ENCODE assay signal across 9 mouse cellular contexts in genomic region chr7:131542115-131542871, GRCm38 (mm10). TPM values are rescaled to one million over a fixed set of nuclear protein-coding genes. Genes with fewer than 3 reads are reported as not detected.
DNase-seq lines count a peak whose midpoint lies in the region; ATAC-seq and TF ChIP-seq lines count a peak whose summit lies in the region.
"Had no signal": no experiment of that assay in that cellular context is flagged by ENCODE, and none has a peak within 500 bp of the region (broad histone marks: within the 10 kb centered on the region; RNA-seq: fewer than 3 reads in every experiment).

Hmx3 (plus strand) TSS chr7:131542867.

- peak within 1 kb of the TSS; percentile 67 for H3K4me2 ChIP-seq in embryonic facial prominence, embryonic 14.5 days (ENCODE audit: low read depth, low read length)
- H3K4me2 ChIP-seq in intestine, embryonic 15.5 days (replicated peaks) = peak within 1 kb of the TSS; percentile 64
- H3K4me2 ChIP-seq in midbrain, postnatal 0 days (ENCODE audit: low read depth, low read length, poor library complexity, severe bottlenecking) = peak within 1 kb of the TSS; percentile 30

- no peak for DNase-seq in layer of hippocampus, adult 2 months (ENCODE audit: low spot score in 2 of 2)
- no peak for DNase-seq in layer of hippocampus, adult 9-11 months
- peak; percentile 20 for DNase-seq in embryonic facial prominence, embryonic 14.5 days (ENCODE audit: low spot score)
- no peak for DNase-seq in midbrain, postnatal 0 days (ENCODE audit: low spot score)
- DNase-seq in cerebellum, postnatal 25 days = no peak
- DNase-seq in right cerebral cortex, adult 18-20 months = no peak

- peak within 1 kb of the TSS; percentile 3; the same call in 1 of the 2 replicates for H3K4me3 ChIP-seq in layer of hippocampus, adult 2 months
- H3K4me3 ChIP-seq in embryonic facial prominence, embryonic 14.5 days (ENCODE audit: low read depth, low read length) = peak within 1 kb of the TSS; percentile 36
- peak within 1 kb of the TSS; percentile 34 for H3K4me3 ChIP-seq in intestine, embryonic 15.5 days (replicated peaks)
- peak within 1 kb of the TSS; percentile 18 for H3K4me3 ChIP-seq in midbrain, postnatal 0 days (ENCODE audit: low read depth, low read length)

- H3K27me3 ChIP-seq in embryonic facial prominence, embryonic 14.5 days (replicated peaks; ENCODE audit: control insufficient read depth, insufficient read depth, low read length) = peaks cover 96% of the 10 kb centered on the region
- peaks cover 92% of the 10 kb centered on the region for H3K27me3 ChIP-seq in intestine, embryonic 15.5 days (replicated peaks)
- peaks cover 73% of the 10 kb centered on the region for H3K27me3 ChIP-seq in midbrain, postnatal 0 days (ENCODE audit: insufficient read depth, low read length)

- TF ChIP-seq CTCF in layer of hippocampus, adult 2 months (conservative IDR thresholded peaks at IDR 0.05) = no peak
- TF ChIP-seq CTCF in midbrain, postnatal 0 days (IDR thresholded peaks at IDR 0.05) = no peak

- 1% methylated on average over 46 of the region's 65 CpGs for WGBS in embryonic facial prominence, embryonic 14.5 days
- under 1% methylated on average over 61 of the region's 65 CpGs for WGBS in intestine, embryonic 15.5 days
- WGBS in midbrain, postnatal 0 days = under 1% methylated on average over 60 of the region's 65 CpGs

- ATAC-seq in embryonic facial prominence, embryonic 14.5 days (ENCODE audit: low read depth) = peak; percentile 51; the same call in 1 of the 2 replicates
- peak; percentile 40; the same call in 1 of the 2 replicates for ATAC-seq in intestine, embryonic 15.5 days
- ATAC-seq in midbrain, postnatal 0 days (ENCODE audit: low FRiP score) = peak; percentile 20; the same call in 1 of the 2 replicates
- no peak for ATAC-seq in erythroblast, adult 5-6 weeks (replicated peaks; ENCODE audit: low FRiP score, poor library complexity, severe bottlenecking)

- H3K9ac ChIP-seq in embryonic facial prominence, embryonic 14.5 days (ENCODE audit: low read depth, low read length) = peak within 1 kb of the TSS; percentile 46; the same call in 1 of the 2 replicates
- no peak within 1 kb of the TSS for H3K9ac ChIP-seq in intestine, embryonic 15.5 days
- no peak within 1 kb of the TSS for H3K9ac ChIP-seq in midbrain, postnatal 0 days (replicated peaks; ENCODE audit: low read length, poor library complexity, severe bottlenecking)

- no peaks in the 10 kb centered on the region for H3K9me3 ChIP-seq in embryonic facial prominence, embryonic 14.5 days (ENCODE audit: control insufficient read depth, low read length)
- H3K9me3 ChIP-seq in intestine, embryonic 15.5 days = no peaks in the 10 kb centered on the region
- H3K9me3 ChIP-seq in midbrain, postnatal 0 days (ENCODE audit: low read length) = no peaks in the 10 kb centered on the region

- H3K4me1 ChIP-seq in embryonic facial prominence, embryonic 14.5 days (ENCODE audit: control insufficient read depth, insufficient read depth, low read length) = peaks cover 18% of the 10 kb centered on the region
- H3K4me1 ChIP-seq in intestine, embryonic 15.5 days (replicated peaks) = peaks cover 24% of the 10 kb centered on the region
- H3K4me1 ChIP-seq in midbrain, postnatal 0 days (ENCODE audit: insufficient read depth, low read length) = no peaks in the 10 kb centered on the region

- no peak within 1 kb of the TSS for H3K27ac ChIP-seq in layer of hippocampus, adult 2 months
- H3K27ac ChIP-seq in embryonic facial prominence, embryonic 14.5 days (replicated peaks; ENCODE audit: low read depth, low read length) = no peak within 1 kb of the TSS
- no peak within 1 kb of the TSS for H3K27ac ChIP-seq in intestine, embryonic 15.5 days
- H3K27ac ChIP-seq in midbrain, postnatal 0 days (ENCODE audit: low read depth, low read length) = no peak within 1 kb of the TSS

- H3K36me3 ChIP-seq in embryonic facial prominence, embryonic 14.5 days (ENCODE audit: control insufficient read depth, insufficient read depth, low read length) = no peaks in the 10 kb centered on the region
- H3K36me3 ChIP-seq in intestine, embryonic 15.5 days = no peaks in the 10 kb centered on the region
- no peaks in the 10 kb centered on the region for H3K36me3 ChIP-seq in midbrain, postnatal 0 days (ENCODE audit: insufficient read depth, low read length)

RNA-seq across cellular contexts. Expression of gene Hmx3, which starts in this region (rescaled TPM):
- not detected for total RNA-seq in layer of hippocampus, adult 2 months (2021)
- polyA plus RNA-seq in embryonic facial prominence, embryonic 14.5 days (2014; fragmentation: Nextera tagmentation; extraction: Ambion mirVana) = 0.26 and 0.37 TPM in 2 replicates
- 1.3 and 1.9 TPM in 2 replicates for polyA plus RNA-seq in intestine, embryonic 15.5 days (2015; fragmentation: Nextera tagmentation; extraction: Ambion mirVana)
- total RNA-seq in midbrain, postnatal 0 days (2014; rRNA removed) = 0.80 and 0.88 TPM in 2 replicates
- 0.86 and 1.2 TPM in 2 replicates for polyA plus RNA-seq in midbrain, postnatal 0 days (2015; fragmentation: Nextera tagmentation; extraction: Ambion mirVana)
- total RNA-seq in erythroblast, adult 5-6 weeks (2015; ENCODE audit: low replicate concordance) = not detected in 2 replicates
- not detected in 2 replicates for total RNA-seq in erythroblast, adult 5-6 weeks (2017; ENCODE audit: low replicate concordance)
- total RNA-seq: left cerebral cortex, postnatal 10 days had no signal

Comparison
In these comparisons a context has a peak if more than half of its experiments do, and no peak if none do; other contexts are left out.
1. Peak in DNase-seq, ATAC-seq, H3K4me3 ChIP-seq, H3K9ac ChIP-seq and H3K4me2 ChIP-seq in embryonic facial prominence, embryonic 14.5 days; RNA of the gene not detected or under 1 TPM.